Mouse (Mus musculus): ENCODE data around the gene Kcnk13.
"Not testable (repeated sequence)": the region's sequence is repeated elsewhere in the genome, so short reads cannot be mapped to it uniquely, and the experiment has no call there.

The Kcnk13 gene

DNA sequence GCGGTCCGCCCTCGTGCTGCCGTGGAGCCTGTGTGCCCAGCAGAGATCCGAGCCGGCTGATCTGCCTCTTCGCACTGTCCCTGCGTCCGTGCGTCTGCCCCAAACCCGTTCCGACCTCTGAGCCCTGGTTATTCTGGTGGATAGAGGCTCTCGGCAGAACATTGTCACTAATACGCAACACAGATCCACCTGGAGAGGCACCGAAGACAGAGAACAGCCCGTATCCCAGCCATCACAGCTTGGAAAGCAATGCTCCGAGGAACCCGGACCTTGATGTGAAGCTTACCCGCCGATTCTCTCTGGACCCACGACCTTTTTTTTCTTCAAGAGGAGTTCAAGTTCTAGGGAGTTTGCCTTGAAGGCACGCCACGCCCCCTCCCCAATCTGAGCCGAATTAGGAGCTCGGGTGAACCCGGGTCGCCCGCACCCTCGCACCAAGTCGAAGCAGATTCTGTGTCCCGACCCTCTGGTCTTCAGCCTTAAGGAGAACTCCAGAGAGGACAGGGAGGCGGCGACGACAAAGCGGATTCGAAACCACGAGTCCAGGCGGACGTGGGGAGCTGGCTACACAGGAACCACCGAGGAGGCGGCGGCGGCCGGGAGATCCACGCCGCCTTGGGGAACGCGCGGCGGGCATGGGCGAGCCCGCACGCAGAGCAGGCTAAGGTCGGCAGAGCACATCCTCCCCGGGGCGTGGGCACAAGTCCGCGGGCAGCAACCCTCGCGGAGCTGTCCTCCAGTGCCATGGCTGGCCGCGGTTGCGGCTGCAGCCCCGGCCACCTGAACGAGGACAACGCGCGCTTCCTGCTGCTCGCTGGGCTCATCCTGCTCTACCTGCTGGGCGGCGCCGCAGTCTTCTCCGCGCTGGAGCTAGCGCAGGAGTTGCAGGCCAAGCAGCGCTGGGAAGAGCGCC is 1.2 kb downstream of the Kcnk13 start:
- DNase-seq (ENCODE audit: low read depth, low spot score) = no peak

DNA sequence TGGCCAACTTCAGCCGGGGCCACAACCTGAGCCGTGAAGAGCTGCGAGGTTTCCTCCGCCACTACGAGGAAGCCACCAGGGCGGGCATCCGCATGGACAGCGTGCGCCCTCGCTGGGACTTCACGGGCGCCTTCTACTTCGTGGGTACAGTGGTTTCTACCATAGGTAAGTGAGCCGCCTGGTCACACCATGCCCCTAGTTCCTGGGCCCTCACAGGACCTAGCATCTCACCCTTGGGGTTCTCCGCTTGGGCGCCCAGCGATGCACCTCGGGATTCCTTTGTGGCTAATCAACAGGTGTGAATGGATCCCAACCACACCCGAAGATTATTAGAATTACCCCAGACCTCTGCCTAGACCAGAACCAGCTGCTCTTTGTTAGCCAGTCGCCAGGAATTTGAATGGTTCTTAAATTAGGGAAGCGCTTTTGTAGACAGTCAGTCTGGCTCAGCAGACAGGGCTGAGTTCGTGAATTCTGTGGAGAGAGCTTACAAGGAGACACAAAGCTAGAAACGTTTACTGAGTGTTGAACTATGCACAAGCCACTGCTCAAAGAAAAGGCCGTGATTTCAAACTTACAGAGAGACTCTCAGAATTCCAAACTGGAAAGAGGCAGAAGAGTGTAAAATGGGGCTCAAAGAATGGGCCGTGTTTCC is 1.9 kb downstream of the Kcnk13 start:
- no peak for DNase-seq (ENCODE audit: low read depth, low spot score)

DNA sequence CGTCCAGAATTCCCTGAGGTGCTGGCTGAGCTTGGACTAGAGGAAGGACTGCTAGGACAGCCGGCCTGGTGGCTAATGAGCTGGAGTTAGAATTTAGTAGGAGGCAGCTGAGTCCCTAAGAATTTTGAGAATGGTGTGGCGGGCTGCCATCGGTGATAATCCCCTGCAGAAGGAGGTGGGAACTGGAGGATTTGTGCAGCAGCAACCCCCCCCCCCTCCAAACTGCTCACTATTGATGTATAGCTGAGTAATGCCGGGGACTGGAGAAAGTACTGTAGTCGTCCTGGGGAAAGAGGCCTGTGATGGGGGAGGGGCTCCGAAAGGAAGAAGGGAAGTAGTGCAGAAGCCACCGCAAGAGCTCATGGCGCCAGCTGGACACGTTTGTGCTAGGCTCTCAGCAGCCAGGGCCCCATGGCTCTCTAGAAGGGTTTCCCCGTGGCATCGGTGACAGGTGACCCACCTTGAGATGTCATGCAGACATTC is 2.6 kb downstream of the Kcnk13 start:
- DNase-seq (ENCODE audit: low read depth, low spot score) = no peak

DNA sequence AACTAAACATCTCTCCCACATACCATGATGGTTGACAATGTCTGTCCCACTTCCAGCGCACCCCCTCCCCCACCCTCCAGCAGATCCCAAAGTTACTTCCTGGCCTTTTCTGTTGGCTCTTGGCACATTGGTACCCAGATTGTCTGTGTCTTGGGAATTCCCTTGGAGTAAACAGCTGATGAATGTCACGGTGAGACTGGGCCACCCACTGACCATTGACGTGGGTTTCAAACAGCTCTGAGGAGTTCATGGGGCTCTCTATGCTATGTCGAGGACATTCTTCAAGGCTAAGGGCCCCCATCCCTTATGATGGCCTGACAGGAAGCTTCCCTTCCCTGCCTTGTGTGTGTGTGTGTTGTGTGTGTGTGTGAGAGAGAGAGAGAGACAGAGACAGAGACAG is 5.6 kb downstream of the Kcnk13 start:
- DNase-seq (ENCODE audit: low read depth, low spot score) = no peak

DNA sequence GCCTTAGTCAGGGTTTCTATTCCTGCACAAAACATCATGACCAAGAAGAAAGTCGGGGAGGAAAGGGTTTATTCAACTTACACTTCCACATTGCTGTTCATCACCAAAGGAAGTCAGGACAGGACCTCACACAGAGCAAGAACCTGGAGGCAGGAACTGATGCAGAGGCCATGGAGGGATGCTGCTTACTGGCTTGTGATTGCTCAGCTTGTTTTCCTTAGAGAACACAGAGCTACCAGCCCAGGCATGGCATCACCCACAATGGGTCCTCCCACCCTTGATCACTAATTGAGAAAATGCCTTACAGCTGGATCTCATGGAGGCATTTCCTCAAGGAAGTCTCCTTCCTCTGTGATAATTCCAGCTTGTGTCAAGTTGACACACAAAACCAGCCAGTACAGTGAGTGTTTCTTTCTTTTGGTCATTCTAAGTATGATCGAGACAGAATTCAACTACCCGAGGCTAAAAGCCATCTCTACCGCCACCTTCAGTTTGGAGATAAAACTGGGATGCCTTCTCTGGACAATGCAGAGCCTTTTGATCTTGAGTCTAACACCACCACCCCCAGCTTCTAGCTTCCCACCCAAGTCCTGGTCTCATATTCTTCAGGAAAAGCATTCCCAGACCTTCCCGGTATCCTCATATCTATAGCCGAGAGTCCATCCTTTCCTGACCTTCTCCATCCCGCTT is 7.1 kb downstream of the Kcnk13 start:
- not testable (repeated sequence) for DNase-seq (ENCODE audit: low read depth, low spot score)

DNA sequence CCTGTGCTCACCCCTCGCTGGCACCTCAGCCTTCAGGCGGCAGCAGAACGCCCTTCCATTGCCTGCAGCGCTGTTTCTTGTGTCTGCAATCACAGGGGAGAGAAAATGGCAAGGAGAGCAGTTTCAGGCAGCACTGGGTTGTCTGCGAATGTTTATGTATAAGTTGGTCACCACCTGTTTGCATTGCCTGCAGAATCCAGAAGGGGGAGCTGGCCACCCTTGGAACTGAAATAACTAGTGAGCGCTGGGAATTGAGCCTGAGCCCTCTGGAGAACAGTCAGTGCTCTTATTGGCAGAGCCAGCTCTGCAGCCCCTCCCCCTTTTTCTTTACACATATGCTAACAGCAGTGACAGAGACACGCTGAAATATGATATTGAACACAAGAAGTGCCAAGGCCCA is 8.5 kb downstream of the Kcnk13 start:
- no peak for DNase-seq (ENCODE audit: low read depth, low spot score)

DNA sequence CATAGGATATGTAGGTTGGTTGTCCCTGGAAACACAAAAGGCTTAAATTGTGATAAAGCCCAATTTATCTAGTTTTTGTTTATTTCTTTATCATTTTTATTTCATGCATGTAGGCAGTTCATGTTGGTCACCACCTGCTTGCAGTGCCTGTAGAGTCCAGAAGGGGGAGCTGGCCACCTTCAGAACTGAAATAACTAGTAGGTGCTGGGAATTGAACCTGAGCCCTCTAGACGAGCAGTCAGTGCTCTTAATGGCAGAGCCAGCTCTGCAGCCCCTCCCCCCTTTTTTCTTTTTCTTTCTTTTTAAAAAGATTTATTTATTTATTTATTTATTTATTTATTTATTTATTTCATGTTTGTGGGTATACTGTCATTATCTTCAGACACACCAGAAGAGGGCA is 9.4 kb downstream of the Kcnk13 start:
- DNase-seq (ENCODE audit: low read depth, low spot score) = no peak

DNA sequence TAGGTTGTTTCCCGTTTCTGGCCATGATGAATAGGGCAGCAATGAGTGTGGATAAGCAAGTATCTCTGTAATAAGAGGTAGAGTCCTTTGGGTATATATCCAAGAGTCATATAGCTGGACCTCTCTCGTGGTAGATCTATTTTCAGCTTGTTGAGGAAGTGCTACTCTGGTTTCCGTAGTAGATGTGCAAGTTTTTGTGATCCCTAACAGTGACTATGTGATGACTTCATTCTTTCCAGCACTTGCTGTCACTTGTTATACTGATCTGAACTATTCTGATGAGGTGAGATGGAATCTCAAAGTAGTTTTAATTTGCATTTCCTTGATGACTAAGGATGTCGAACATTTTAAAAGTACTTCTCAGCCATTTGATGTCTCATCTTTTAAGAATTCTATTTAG is 15.2 kb downstream of the Kcnk13 start:
- no peak for DNase-seq (ENCODE audit: low read depth, low spot score)

DNA sequence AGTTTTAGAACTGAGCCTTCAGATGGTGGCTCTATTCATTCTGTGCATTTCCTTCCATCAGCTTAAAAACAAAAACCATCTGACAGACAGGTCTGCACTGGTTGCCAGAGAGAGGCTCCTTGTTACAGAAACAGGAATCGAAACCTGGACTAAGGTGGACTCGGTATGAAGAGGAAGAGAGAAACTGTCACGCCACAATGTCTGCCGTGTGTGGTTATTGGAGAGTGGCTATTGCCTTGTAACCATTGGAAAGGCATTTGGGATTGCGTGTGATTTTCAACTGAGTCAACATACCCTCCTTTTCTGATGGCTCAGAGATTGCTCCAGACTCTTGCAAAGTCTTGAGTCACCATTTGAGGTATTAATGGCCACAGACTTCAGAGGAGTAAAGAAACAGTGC is 22.5 kb downstream of the Kcnk13 start:
- DNase-seq (ENCODE audit: low read depth, low spot score) = no peak

DNA sequence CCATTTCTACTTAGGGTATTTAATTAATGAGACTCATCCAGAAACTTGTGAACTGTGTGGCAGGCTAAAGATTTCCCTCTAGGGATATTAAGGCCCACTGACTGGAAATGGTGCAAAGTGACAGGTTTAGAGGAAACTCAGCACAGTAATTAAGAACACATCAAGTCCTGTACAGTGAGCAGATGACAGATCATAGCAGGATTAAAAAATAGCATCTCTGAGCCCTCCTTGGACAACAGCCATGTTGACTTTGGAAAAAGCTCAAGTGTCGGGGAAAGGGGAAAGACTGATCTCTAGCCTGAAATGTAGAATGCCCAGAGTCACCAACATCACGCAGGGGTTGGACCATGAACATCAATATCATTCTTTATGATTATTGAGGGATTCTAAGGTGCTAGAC is 23.8 kb downstream of the Kcnk13 start:
- DNase-seq (ENCODE audit: low read depth, low spot score) = no peak

DNA sequence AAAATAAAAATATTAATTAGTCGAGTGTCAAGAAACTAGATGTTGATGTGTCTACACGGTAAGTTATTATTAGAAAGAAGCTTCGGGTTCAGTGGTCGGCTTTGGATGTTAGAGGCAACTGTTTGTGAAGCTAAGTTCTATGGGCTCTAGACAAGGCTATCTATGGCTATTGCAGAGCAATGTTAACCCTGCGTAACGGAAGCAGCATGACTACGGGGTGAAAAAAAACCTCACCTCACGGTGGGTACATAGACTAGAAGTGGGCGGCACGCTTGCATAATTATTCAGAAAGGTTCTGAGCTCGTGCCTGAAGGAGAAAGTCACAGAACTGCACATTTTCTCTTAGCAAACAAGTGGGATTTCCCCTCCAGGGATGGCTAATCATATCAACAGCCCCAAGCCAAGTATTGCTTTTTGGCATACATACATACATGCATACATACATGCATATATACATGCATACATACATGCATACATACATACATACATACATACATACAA is 28.1 kb downstream of the Kcnk13 start:
- DNase-seq (ENCODE audit: low read depth, low spot score) = no peak

DNA sequence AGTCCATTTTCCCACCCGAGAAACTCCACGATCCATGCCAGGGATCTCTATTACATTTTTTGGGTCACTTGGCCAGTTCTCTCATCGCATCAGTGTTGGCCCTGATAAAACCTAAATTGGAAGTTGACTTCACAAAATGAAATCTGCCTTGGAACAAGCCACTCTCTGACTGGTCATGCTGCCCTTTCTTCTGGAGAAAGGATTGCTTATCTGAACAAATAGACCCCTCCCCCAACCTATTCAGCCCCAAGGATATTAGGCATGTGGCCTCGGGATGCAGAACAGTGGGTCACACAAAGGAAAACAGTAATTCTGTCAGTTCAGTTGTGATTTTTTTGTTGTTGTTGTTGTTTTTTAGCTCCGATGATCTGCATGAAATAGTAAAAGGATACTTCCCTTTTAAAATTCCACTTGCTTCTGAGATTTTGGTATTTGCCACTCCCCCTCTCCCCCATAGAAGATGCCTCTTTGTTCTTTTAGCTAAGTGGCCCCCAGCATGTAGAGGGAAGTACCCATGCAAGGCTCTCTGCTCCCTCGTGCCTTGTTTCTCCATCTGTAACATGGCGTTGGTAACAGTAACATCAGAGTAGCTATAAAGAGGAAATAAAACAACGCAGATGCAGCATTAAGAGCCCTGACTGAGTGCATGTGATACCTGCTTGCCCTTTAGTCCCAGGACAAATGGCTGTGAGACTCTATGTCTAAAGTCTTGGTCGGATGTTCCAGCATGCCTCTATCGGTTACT is 29.0 kb downstream of the Kcnk13 start:
- DNase-seq (ENCODE audit: low read depth, low spot score) = no peak

DNA sequence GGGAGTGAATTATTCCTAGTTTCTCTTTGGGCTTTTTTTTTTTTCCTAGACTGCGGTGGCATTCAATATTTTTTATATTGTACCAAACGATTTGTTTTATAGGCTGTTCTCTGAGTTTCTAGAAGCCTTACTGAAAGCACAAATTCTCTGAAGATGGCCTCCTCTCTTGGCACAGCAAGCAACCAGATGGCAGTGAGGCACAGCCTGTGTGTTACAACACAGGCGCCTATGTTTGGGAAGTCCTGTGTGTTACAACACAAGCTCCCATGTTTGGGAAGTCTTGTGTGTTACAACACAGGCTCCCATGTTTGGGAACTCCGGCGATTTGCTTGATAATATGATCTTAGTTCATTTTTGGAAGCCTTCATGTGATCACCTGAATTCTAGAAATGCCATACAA is 31.7 kb downstream of the Kcnk13 start:
- no peak for DNase-seq (ENCODE audit: low read depth, low spot score)

DNA sequence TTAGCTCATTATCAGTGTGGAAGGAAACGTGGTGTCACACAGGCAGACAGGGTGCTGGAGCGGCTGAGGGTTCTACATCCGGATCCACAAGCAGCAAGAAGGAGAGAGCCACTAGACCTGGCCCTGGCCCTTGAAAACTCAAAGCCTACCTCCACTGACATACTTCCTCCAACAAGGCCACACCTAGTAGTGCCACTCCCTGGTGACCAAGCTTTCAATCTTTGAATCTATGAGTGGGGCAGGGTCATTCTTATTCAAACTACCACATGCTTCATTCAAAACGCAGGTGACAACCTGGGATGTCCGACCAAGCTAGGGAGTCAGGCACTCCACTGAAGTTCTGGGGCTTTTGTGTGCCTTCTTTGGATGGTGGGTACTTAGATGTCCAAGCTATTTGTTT is 35.4 kb downstream of the Kcnk13 start:
- DNase-seq (ENCODE audit: low read depth, low spot score) = no peak

DNA sequence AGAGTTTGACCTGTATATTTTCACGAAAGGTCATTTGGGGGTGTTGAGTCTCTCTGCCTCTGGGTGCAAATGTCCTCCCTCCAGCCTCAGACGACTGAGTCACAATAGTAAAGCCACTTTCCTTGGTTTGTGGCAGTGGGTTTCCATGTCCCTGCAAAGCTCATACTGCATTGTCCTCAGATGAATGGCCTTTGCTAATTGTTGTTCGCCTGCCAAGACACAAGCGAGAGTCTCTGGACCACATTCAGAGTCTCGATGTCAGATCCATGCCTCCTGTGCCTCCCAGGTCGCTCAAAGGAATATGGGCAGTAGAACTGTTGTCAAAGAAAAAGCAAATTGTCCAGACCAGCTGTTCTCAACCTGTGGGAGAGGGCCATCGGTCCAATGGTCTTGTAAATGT is 36.1 kb downstream of the Kcnk13 start:
- no peak for DNase-seq (ENCODE audit: low read depth, low spot score)

DNA sequence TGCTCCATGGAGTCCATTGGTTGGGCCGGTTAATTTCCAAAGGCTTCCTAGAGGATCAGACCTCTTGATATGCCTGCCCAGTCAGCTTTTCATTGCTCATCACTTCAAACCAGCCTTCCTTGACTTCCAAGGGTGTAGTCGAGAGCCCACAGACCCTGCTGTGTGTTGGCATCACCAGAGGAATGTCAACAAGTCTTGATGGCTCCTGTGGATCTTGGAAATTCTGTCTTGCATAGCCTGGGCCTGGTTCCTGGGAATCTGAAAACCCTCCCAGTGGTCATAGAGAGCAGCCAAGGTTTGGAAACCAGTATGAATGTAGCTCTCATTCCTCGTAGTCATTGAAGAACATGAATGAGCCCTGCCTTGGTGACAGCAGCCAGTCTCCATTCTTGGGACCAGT is 36.9 kb downstream of the Kcnk13 start:
- DNase-seq (ENCODE audit: low read depth, low spot score) = no peak

DNA sequence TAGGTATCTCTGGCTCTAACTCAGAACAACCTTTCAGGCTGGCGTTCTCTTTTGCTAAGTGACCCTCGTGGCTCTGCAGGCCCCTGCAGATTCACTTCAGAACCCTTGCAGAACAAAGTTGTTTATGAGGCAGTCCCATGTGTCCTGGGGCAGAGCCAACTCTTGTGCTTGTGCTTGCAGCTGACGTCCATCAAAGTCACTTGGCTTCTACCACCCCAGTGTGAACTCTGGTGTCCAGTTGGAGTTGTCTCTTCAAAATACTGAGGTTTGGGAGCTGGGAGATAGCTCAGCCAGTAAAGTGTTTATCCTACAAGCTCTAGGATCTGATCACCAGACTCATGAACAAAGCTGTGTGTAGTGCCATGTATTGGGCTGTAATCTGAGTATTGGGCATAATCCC is 37.6 kb downstream of the Kcnk13 start:
- DNase-seq (ENCODE audit: low read depth, low spot score) = no peak

DNA sequence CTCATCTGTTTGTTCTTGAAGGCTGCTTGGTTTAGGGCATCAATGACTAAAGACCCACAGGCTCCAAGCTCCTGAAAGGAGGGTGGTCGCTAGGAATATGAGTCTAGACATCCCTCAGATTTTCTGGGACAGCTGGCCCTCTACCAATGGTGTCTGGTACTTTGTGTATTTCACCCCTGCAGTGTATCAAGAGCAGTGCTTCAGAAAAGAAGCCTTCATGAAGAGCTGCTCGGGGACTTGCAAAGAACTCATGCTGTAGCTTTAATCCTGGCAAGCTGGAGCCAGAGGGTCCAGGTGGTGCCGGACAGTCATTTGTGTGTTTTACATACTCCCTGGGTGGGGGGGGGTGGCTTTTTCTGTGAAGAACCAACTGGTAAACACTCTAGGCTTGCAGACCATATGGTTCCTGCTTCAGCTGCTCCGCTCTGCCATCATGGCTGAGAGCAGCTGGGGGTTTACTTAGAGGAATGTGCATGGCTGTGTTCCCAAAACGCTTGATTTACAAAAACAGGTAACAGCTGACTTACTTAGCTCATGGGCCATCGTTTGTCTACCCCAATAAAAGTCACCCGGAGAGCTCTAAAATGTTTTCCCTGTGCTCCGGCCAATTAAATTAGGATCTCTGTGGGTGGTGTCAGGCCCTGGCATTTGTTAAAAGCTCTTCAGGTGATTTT is 38.8 kb downstream of the Kcnk13 start:
- no peak for DNase-seq (ENCODE audit: low read depth, low spot score)

DNA sequence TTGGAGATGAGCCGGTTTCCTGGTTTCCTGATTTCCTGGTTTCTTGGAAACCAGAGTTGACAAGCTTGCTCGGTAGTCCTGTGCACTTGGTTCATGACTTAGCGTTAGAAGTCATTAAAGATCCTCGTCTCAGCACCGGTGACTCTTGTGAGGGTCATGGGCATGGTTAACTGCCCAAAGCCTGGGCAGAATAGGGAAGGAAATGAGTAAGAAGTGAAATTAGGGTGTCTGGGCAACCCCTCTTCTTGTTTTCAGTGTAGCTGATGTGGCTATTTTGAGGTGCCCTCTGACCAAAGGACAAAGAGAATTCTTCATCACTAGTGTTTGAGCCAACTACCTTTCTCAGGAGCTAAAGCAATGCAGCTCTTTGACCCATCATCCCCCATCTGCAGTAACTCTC is 41.0 kb downstream of the Kcnk13 start:
- peak; percentile 15 for DNase-seq (ENCODE audit: low read depth, low spot score)

DNA sequence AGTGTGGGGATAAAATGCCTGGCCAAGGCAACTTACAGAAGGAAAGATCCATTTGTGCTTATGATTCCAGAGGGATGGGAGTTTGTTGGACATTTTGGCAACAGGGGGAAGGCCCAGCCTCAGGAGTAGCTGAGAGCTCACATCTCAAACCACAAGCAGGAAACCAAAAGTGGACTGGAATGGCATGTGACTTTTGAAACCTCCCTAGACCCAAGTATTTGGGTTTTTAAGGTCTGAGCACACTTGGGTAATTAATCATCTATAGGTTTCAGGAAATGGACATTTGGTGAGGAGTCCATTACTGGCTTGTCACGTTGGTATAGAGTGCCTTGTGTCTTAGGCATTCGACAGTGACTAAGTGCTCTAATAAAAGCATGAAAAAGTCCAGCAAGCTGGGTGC is 42.4 kb downstream of the Kcnk13 start:
- no peak for DNase-seq (ENCODE audit: low read depth, low spot score)

DNA sequence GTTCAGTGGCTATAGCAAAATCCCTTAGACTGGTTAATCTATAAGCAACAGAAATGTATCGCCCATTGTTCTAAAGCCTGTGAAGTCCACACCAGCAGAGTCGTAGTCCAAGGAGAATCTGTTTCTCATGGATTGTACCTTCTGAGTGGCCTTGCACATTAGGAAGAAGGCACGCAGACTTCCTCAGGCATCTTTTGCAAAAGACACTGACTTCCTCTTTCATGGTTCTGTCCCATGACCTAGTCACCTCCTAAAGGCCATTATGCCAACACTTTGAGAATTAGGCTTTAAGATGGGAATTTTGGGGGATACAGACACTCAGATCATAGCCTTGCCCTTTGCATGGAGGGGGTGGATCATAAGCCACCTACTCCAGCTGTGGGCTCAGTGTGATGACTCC is 48.5 kb downstream of the Kcnk13 start:
- no peak for DNase-seq (ENCODE audit: low read depth, low spot score)

Measured in skeletal muscle tissue, adult 2 months (tissue).